Mouse (Mus musculus) liver, embryonic 14.5 days (tissue): ENCODE measurements around the gene Slc25a13.

Experiments used
- CTCF ChIP-seq: IDR thresholded peaks from 2 replicates; pipeline ENCODE4 v1.5.1; 2016; ENCODE audit warnings: antibody characterized with exemption, low read depth, control low read depth
- EP300 ChIP-seq: IDR thresholded peaks from 2 replicates; pipeline ENCODE4 v1.6.1; 2016; ENCODE audit warnings: antibody characterized with exemption, low read depth

DNA sequence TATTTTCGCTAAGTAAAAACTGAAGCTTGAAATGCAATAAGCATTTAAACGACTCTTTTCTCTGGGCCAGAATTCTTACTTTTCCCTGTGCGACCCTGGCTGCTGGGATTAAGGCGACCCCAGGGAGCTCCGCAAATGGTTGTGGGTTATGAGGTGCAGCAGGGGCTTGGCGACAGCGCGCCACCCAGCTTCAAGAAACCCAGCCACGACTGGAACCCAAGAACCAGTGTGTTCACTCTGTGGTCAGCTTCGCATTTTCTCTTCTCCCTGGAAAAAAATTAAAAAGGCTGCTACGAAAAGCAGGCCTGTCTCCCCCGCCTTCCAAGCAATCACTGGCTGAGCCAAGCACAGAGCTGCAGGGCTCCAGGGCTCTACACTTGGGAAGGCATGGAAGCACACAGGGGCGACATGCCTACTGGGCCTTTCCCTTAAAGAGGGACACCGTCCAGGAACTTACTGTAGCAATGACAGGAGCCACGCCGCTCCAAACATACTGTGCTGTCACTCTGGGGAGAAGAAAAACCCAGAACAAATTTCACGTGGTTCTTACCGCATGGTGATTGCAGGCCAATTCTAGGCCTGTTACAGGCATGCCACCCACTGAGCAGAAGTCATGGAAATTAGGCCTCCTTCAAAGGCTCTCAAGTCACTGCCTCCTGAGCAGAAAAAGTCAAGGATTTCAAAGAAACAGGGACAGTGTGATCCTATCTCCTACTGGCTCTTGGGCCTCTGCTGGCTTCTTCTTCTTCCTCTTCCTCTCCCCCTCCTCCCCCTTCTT, 178.0 kb downstream of the Slc25a13 start:
- TF ChIP-seq CTCF (no peak), EP300 (no peak)
